Mouse (Mus musculus): ENCODE measurements around the gene Fam19a1. TPM values are rescaled to one million over a fixed set of nuclear protein-coding genes. Genes with fewer than 3 reads are reported as not detected.

Fam19a1 gene
- polyA plus RNA-seq, 2 experiments: 0.89 to 3.4 TPM

DNA sequence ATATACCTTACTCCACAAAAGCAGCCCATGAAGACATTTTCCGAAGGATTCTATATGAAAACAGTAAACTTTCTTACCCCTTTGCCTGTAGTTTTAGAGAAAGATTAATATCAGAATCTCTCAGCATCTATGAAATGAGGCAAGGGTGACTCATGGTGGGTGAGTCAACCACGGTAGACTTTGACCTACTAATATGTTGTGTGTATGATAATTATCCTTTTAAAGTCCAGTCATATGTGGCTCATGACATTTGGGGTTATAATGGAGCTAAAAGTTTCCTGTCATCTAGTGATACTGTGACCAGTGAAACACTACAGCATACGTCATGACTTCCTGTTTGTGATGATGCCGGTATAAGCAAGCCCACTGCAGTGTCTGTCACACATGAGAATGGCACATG, 170.8 kb downstream of the Fam19a1 start:
- no peak overlapping the region for H3K4me2 ChIP-seq (replicated peaks; ENCODE audit: low read depth, low read length, severe bottlenecking)
- no peak overlapping the region for H3K27ac ChIP-seq (replicated peaks; ENCODE audit: low read depth, low read length)
- H3K4me1 ChIP-seq (ENCODE audit: control insufficient read depth, insufficient read depth, low read length): no peaks in the 10 kb centered on the region
- ATAC-seq (ENCODE audit: low FRiP score, low read depth): no peak
- H3K4me3 ChIP-seq (replicated peaks; ENCODE audit: low read length): no peak overlapping the region
- TF ChIP-seq POLR2A (IDR thresholded peaks at IDR 0.05; ENCODE audit: borderline replicate concordance, extremely low read depth, insufficient read depth, insufficient read length): no peak
- no peaks in the 10 kb centered on the region for H3K36me3 ChIP-seq (ENCODE audit: control insufficient read depth, insufficient read depth, low read length)
- WGBS: 87% methylated on average over 4 of the region's 4 CpGs
- H3K27me3 ChIP-seq (ENCODE audit: control insufficient read depth, insufficient read depth, low read length): no peaks in the 10 kb centered on the region
- H3K9ac ChIP-seq (ENCODE audit: low read depth, low read length, severe bottlenecking): no peak overlapping the region
- DNase-seq (ENCODE audit: low spot score): no peak
- no peaks in the 10 kb centered on the region for H3K9me3 ChIP-seq (ENCODE audit: control insufficient read depth, low read length)

GRCm38 (mm10) chr6:96284590-96284989, 171.6 kb downstream of the Fam19a1 start:
- DNase-seq (ENCODE audit: low spot score) (no peak), ATAC-seq (ENCODE audit: low FRiP score, low read depth) (no peak)
- TF ChIP-seq POLR2A (IDR thresholded peaks at IDR 0.05; ENCODE audit: borderline replicate concordance, extremely low read depth, insufficient read depth, insufficient read length): no peak
- H3K27ac ChIP-seq (replicated peaks; ENCODE audit: low read depth, low read length): no peak overlapping the region
- H3K4me3 ChIP-seq (replicated peaks; ENCODE audit: low read length): no peak overlapping the region
- no peak overlapping the region for H3K9ac ChIP-seq (ENCODE audit: low read depth, low read length, severe bottlenecking)
- 88% methylated on average over 4 of the region's 4 CpGs for WGBS
- no peaks in the 10 kb centered on the region for H3K4me1 ChIP-seq (ENCODE audit: control insufficient read depth, insufficient read depth, low read length)
- H3K27me3 ChIP-seq (ENCODE audit: control insufficient read depth, insufficient read depth, low read length): no peaks in the 10 kb centered on the region
- no peaks in the 10 kb centered on the region for H3K36me3 ChIP-seq (ENCODE audit: control insufficient read depth, insufficient read depth, low read length)
- H3K4me2 ChIP-seq (replicated peaks; ENCODE audit: low read depth, low read length, severe bottlenecking): no peak overlapping the region
- no peaks in the 10 kb centered on the region for H3K9me3 ChIP-seq (ENCODE audit: control insufficient read depth, low read length)

GRCm38 (mm10) chr6:96286276-96286675, 173.3 kb downstream of the Fam19a1 start:
- TF ChIP-seq POLR2A (IDR thresholded peaks at IDR 0.05; ENCODE audit: borderline replicate concordance, extremely low read depth, insufficient read depth, insufficient read length): no peak
- ATAC-seq (ENCODE audit: low FRiP score, low read depth) (no peak), DNase-seq (ENCODE audit: low spot score) (no peak)
- Histone ChIP-seq H3K4me1 (ENCODE audit: control insufficient read depth, insufficient read depth, low read length) (no peaks in the 10 kb centered on the region), H3K4me2 (replicated peaks; ENCODE audit: low read depth, low read length, severe bottlenecking) (no peak overlapping the region), H3K27ac (replicated peaks; ENCODE audit: low read depth, low read length) (no peak overlapping the region), H3K9me3 (ENCODE audit: control insufficient read depth, low read length) (no peaks in the 10 kb centered on the region), H3K9ac (ENCODE audit: low read depth, low read length, severe bottlenecking) (no peak overlapping the region), H3K4me3 (replicated peaks; ENCODE audit: low read length) (no peak overlapping the region), H3K36me3 (ENCODE audit: control insufficient read depth, insufficient read depth, low read length) (no peaks in the 10 kb centered on the region), H3K27me3 (ENCODE audit: control insufficient read depth, insufficient read depth, low read length) (no peaks in the 10 kb centered on the region)
- 74% methylated on average over 4 of the region's 4 CpGs for WGBS

DNA sequence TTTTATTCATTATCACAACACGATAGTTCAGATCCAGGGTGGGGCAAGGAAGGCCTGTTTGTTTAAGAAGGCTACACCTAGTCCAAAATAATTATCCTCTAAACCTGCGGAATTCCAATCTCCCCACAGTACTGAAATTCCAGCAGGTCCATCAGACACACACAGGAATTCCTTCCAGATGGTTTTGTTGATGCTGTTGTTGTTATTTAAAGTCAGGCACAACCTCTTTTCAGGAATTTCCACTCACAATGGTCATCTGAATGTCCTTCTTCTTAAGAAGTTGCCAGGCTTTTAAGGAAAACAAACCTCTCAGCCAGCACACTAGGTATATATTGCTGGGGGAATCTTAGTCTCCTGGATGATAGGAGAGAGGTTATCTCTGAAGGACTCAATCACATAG, 174.4 kb downstream of the Fam19a1 start:
- Histone ChIP-seq H3K4me2 (replicated peaks; ENCODE audit: low read depth, low read length, severe bottlenecking) (no peak overlapping the region), H3K27me3 (ENCODE audit: control insufficient read depth, insufficient read depth, low read length) (no peaks in the 10 kb centered on the region), H3K9ac (ENCODE audit: low read depth, low read length, severe bottlenecking) (no peak overlapping the region), H3K27ac (replicated peaks; ENCODE audit: low read depth, low read length) (no peak overlapping the region), H3K9me3 (ENCODE audit: control insufficient read depth, low read length) (no peaks in the 10 kb centered on the region), H3K36me3 (ENCODE audit: control insufficient read depth, insufficient read depth, low read length) (no peaks in the 10 kb centered on the region), H3K4me1 (ENCODE audit: control insufficient read depth, insufficient read depth, low read length) (no peaks in the 10 kb centered on the region), H3K4me3 (replicated peaks; ENCODE audit: low read length) (no peak overlapping the region)
- no peak for TF ChIP-seq POLR2A (IDR thresholded peaks at IDR 0.05; ENCODE audit: borderline replicate concordance, extremely low read depth, insufficient read depth, insufficient read length)
- DNase-seq (ENCODE audit: low spot score) (no peak), ATAC-seq (ENCODE audit: low FRiP score, low read depth) (no peak)
- WGBS: 71% methylated on average over 2 of the region's 2 CpGs

DNA sequence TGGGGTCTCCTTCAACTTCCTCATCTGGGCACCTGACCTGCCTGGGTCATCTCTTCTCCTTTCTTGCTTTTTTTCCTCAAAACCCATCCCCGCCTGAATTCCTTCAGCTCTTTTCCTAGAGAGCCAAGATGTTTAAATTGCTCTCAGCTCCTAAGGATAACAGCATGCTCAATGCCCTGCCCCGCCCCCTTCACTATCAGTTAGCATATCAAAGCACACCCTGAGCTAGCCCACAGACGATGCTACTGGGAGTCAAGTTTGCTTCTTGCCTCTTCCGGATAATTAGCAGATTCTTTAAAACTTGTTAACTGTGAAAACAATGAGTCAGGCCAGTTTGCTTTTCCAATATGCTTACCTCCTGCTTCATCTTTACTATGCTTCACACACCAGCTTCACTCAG, 176.7 kb downstream of the Fam19a1 start:
- ATAC-seq (ENCODE audit: low FRiP score, low read depth) (no peak), DNase-seq (ENCODE audit: low spot score) (no peak)
- 31% methylated on average over 4 of the region's 4 CpGs for WGBS
- Histone ChIP-seq H3K27ac (replicated peaks; ENCODE audit: low read depth, low read length) (no peak overlapping the region), H3K4me3 (replicated peaks; ENCODE audit: low read length) (no peak overlapping the region), H3K4me2 (replicated peaks; ENCODE audit: low read depth, low read length, severe bottlenecking) (no peak overlapping the region), H3K27me3 (ENCODE audit: control insufficient read depth, insufficient read depth, low read length) (no peaks in the 10 kb centered on the region), H3K4me1 (ENCODE audit: control insufficient read depth, insufficient read depth, low read length) (no peaks in the 10 kb centered on the region), H3K9ac (ENCODE audit: low read depth, low read length, severe bottlenecking) (no peak overlapping the region), H3K36me3 (ENCODE audit: control insufficient read depth, insufficient read depth, low read length) (no peaks in the 10 kb centered on the region), H3K9me3 (ENCODE audit: control insufficient read depth, low read length) (no peaks in the 10 kb centered on the region)
- no peak for TF ChIP-seq POLR2A (IDR thresholded peaks at IDR 0.05; ENCODE audit: borderline replicate concordance, extremely low read depth, insufficient read depth, insufficient read length)

DNA sequence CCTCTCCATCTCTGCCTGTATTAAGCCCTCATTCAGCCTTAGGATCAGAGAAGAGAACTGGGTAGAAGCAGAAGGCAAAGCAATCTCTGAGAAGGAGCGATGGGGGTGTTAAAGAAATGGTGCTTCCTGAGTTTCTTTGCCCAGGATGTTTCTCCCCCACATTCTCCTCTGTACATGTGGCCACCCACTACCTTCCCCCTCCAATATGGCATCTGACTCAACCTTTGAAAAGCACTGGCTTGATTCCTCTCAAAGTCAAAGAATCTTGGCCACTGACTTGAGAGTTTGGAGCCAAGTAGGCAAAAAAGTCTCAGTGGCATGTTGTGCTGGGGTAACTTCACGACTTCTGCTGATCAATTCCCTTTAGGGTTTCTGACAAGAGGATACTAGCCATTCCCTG, 234.5 kb downstream of the Fam19a1 start:
- DNase-seq (ENCODE audit: low spot score) (no peak), ATAC-seq (ENCODE audit: low FRiP score, low read depth) (no peak)
- H3K4me1 ChIP-seq (ENCODE audit: control insufficient read depth, insufficient read depth, low read length): no peaks in the 10 kb centered on the region
- TF ChIP-seq POLR2A (IDR thresholded peaks at IDR 0.05; ENCODE audit: borderline replicate concordance, extremely low read depth, insufficient read depth, insufficient read length): no peak
- no peak overlapping the region for H3K4me3 ChIP-seq (replicated peaks; ENCODE audit: low read length)
- no peaks in the 10 kb centered on the region for H3K9me3 ChIP-seq (ENCODE audit: control insufficient read depth, low read length)
- no peaks in the 10 kb centered on the region for H3K27me3 ChIP-seq (ENCODE audit: control insufficient read depth, insufficient read depth, low read length)
- H3K9ac ChIP-seq (ENCODE audit: low read depth, low read length, severe bottlenecking): no peak overlapping the region
- 84% methylated on average over 2 of the region's 2 CpGs for WGBS
- no peak overlapping the region for H3K27ac ChIP-seq (replicated peaks; ENCODE audit: low read depth, low read length)
- no peak overlapping the region for H3K4me2 ChIP-seq (replicated peaks; ENCODE audit: low read depth, low read length, severe bottlenecking)
- H3K36me3 ChIP-seq (ENCODE audit: control insufficient read depth, insufficient read depth, low read length): no peaks in the 10 kb centered on the region
